Mouse (Mus musculus) limb, embryonic 15.5 days (tissue): ENCODE data around the gene Ermard. TPM values are rescaled to one million over a fixed set of nuclear protein-coding genes. Genes with fewer than 3 reads are reported as not detected.
"Not testable (repeated sequence)": the region's sequence is repeated elsewhere in the genome, so short reads cannot be mapped to it uniquely, and the experiment has no call there.

Experiments used
- ATAC-seq: fragments of 200-750 bp; cut with Nextera tagmentation; 2 replicates; pipeline ENCODE4 v1.8.0; 2017; ENCODE audit warnings: low read depth, moderate TSS enrichment; ENCODE audit not compliant: insufficient number of reproducible peaks, low FRiP score, low TSS enrichment
- H3K27ac ChIP-seq: fragments of 300-500 bp; sonication (generic); 2 replicates; pipeline ENCODE4 v1.5.1; 2015; ENCODE audit warnings: moderate library complexity, mild to moderate bottlenecking, inconsistent platforms
- H3K27me3 ChIP-seq: fragments of 300-500 bp; sonication (generic); 2 replicates; pipeline ENCODE4 v1.6.1; 2015; ENCODE audit warnings: inconsistent platforms
- H3K36me3 ChIP-seq: fragments of 300-500 bp; sonication (generic); 2 replicates; pipeline ENCODE4 v1.6.1; 2015; ENCODE audit warnings: inconsistent platforms
- H3K4me1 ChIP-seq: fragments of 300-500 bp; sonication (generic); 2 replicates; pipeline ENCODE4 v1.6.1; 2015; ENCODE audit warnings: inconsistent platforms
- H3K4me2 ChIP-seq: fragments of 300-500 bp; sonication (generic); 2 replicates; pipeline ENCODE4 v1.6.1; 2015; ENCODE audit warnings: mild to moderate bottlenecking, inconsistent platforms
- H3K4me3 ChIP-seq: fragments of 300-500 bp; sonication (generic); 2 replicates; pipeline ENCODE4 v1.5.1; 2015; ENCODE audit warnings: mild to moderate bottlenecking, inconsistent platforms
- H3K9ac ChIP-seq: fragments of 300-500 bp; sonication (generic); 2 replicates; pipeline ENCODE4 v1.6.1; 2015; ENCODE audit warnings: inconsistent platforms
- H3K9me3 ChIP-seq: fragments of 300-500 bp; sonication (generic); 2 replicates; pipeline ENCODE4 v1.6.1; 2016; ENCODE audit warnings: inconsistent platforms
- WGBS: fragments of 180-500 bp; shearing (Covaris S2); methylation state at CpG from one replicate; pipeline ENCODE4 v1.1.7; 2015; 5-methylcytosine and 5-hydroxymethylcytosine counted together
- polyA plus RNA-seq: library from polyadenylated mRNA; unstranded; fragments of >200 nt; fragmentation: Nextera tagmentation; extraction: Ambion mirVana; gene quantifications from 2 replicates; pipeline ENCODE4 v1.2.1, GENCODE M21; 2015

Gene Ermard
- polyA plus RNA-seq, 1 experiment from 2014 or later = 65.0 TPM

- not testable (repeated sequence) for H3K27me3 ChIP-seq, H3K9me3 ChIP-seq, H3K4me1 ChIP-seq, ATAC-seq, H3K9ac ChIP-seq, H3K36me3 ChIP-seq, H3K4me2 ChIP-seq, H3K27ac ChIP-seq, H3K4me3 ChIP-seq
- no CpG with 5 or more reads among the region's 4 CpGs for WGBS
Measured at GRCm38 (mm10) chr17:15031414-15031813, 9.6 kb upstream of the Ermard start.

- not testable (repeated sequence) for H3K9ac ChIP-seq, H3K36me3 ChIP-seq, H3K4me1 ChIP-seq, H3K27ac ChIP-seq, ATAC-seq, H3K27me3 ChIP-seq, H3K4me2 ChIP-seq, H3K9me3 ChIP-seq, H3K4me3 ChIP-seq
- WGBS = no CpG with 5 or more reads among the region's 3 CpGs
Measured at GRCm38 (mm10) chr17:15040455-15040854, 553 bp upstream of the Ermard start.

DNA sequence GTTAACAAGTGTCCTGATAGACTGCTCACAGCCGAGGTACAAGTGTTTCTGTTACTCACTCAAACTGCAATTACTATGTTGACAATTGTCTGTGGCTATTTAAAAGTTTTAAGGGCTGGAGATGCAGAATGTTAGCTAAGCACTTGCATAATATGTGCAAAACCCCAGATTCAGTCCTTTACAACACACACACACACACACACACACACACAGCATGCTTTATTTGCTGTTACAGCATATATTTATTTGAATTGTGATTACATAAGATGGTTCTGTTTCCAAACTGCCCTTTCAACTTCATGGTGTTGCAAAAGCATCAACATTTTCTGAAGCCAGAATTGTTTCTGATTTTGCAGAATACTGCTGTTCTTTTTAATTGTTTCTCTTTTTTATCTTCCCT, 9.3 kb downstream of the Ermard start:
- H3K9ac ChIP-seq, H3K27me3 ChIP-seq, ATAC-seq, H3K4me2 ChIP-seq, H3K4me1 ChIP-seq, H3K4me3 ChIP-seq, H3K36me3 ChIP-seq, H3K27ac ChIP-seq, H3K9me3 ChIP-seq: not testable (repeated sequence)
- WGBS = no CpG with 5 or more reads among the region's 1 CpGs

GRCm38 (mm10) chr17:15052766-15053165, 11.8 kb downstream of the Ermard start:
- 74% methylated on average over 1 of the region's 1 CpGs for WGBS
- H3K36me3 ChIP-seq = peaks cover 15% of the 10 kb centered on the region
- H3K4me2 ChIP-seq, H3K9me3 ChIP-seq, ATAC-seq, H3K27me3 ChIP-seq, H3K4me1 ChIP-seq, H3K9ac ChIP-seq, H3K4me3 ChIP-seq, H3K27ac ChIP-seq: not testable (repeated sequence)

GRCm38 (mm10) chr17:15053183-15053828, 12.3 kb downstream of the Ermard start:
- peaks cover 16% of the 10 kb centered on the region for H3K36me3 ChIP-seq
- H3K27ac ChIP-seq, H3K4me3 ChIP-seq, H3K4me1 ChIP-seq, H3K9ac ChIP-seq, ATAC-seq, H3K9me3 ChIP-seq, H3K27me3 ChIP-seq, H3K4me2 ChIP-seq: not testable (repeated sequence)
- 95% methylated on average over 6 of the region's 8 CpGs for WGBS

GRCm38 (mm10) chr17:15053829-15054200, 12.8 kb downstream of the Ermard start:
- not testable (repeated sequence) for H3K4me1 ChIP-seq, H3K27ac ChIP-seq, H3K27me3 ChIP-seq, H3K4me2 ChIP-seq, ATAC-seq, H3K9me3 ChIP-seq, H3K4me3 ChIP-seq, H3K9ac ChIP-seq
- 82% methylated on average over 12 of the region's 13 CpGs for WGBS
- H3K36me3 ChIP-seq = peaks cover 20% of the 10 kb centered on the region

- WGBS = 84% methylated on average over 4 of the region's 4 CpGs
- ATAC-seq = no peak
- Histone ChIP-seq H3K9me3 (no peaks in the 10 kb centered on the region), H3K36me3 (peaks cover 35% of the 10 kb centered on the region), H3K4me2 (no peak overlapping the region), H3K27ac (no peak overlapping the region), H3K27me3 (no peaks in the 10 kb centered on the region), H3K4me1 (no peaks in the 10 kb centered on the region), H3K4me3 (no peak overlapping the region), H3K9ac (no peak overlapping the region)
Measured at GRCm38 (mm10) chr17:15055925-15056324, 14.9 kb downstream of the Ermard start.

- Histone ChIP-seq H3K4me1 (no peaks in the 10 kb centered on the region), H3K27ac (no peak overlapping the region), H3K36me3 (peaks cover 45% of the 10 kb centered on the region), H3K9ac (no peak overlapping the region), H3K4me3 (no peak overlapping the region), H3K9me3 (no peaks in the 10 kb centered on the region), H3K4me2 (no peak overlapping the region), H3K27me3 (no peaks in the 10 kb centered on the region)
- ATAC-seq = no peak
- WGBS = 89% methylated on average over 5 of the region's 5 CpGs
Measured at GRCm38 (mm10) chr17:15058161-15058591, 17.2 kb downstream of the Ermard start.

DNA sequence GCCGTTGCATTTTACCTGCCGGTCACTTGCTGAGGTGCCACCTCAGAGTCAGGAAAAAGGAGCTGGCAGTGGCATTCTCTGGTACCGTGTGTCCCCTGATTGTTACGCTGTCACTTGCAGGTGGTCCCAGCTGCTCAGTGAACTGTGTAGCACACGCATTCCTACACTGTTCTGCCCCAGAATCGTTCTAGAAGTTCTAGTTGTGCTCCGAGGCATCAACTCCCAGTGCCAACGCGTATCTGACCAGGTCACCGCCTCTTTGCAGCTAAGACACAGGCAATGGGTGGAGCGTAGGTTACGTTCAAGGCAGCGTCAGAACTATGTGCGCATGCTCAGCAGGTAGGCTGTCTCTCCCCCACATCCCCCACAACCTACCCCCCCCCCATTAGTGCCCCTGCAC, 18.6 kb downstream of the Ermard start:
- ATAC-seq = no peak
- Histone ChIP-seq H3K27me3 (no peaks in the 10 kb centered on the region), H3K4me1 (no peaks in the 10 kb centered on the region), H3K4me2 (no peak overlapping the region), H3K27ac (no peak overlapping the region), H3K36me3 (peaks cover 58% of the 10 kb centered on the region), H3K9ac (no peak overlapping the region), H3K4me3 (no peak overlapping the region), H3K9me3 (no peaks in the 10 kb centered on the region)
- WGBS = 93% methylated on average over 14 of the region's 14 CpGs

GRCm38 (mm10) chr17:15060356-15060755, 19.3 kb downstream of the Ermard start:
- ATAC-seq = no peak
- no peaks in the 10 kb centered on the region for H3K27me3 ChIP-seq
- peaks cover 54% of the 10 kb centered on the region for H3K36me3 ChIP-seq
- WGBS = 75% methylated on average over 6 of the region's 6 CpGs
- no peak overlapping the region for H3K27ac ChIP-seq
- no peak overlapping the region for H3K9ac ChIP-seq
- no peaks in the 10 kb centered on the region for H3K9me3 ChIP-seq
- no peaks in the 10 kb centered on the region for H3K4me1 ChIP-seq
- no peak overlapping the region for H3K4me2 ChIP-seq
- H3K4me3 ChIP-seq = no peak overlapping the region

GRCm38 (mm10) chr17:15065391-15066024, 24.5 kb downstream of the Ermard start:
- Histone ChIP-seq H3K4me1 (peaks cover 14% of the 10 kb centered on the region), H3K4me3 (no peak overlapping the region), H3K9ac (no peak overlapping the region), H3K27me3 (no peaks in the 10 kb centered on the region), H3K9me3 (no peaks in the 10 kb centered on the region), H3K27ac (no peak overlapping the region; the same call in 1 of the 2 replicates), H3K36me3 (peaks cover 25% of the 10 kb centered on the region), H3K4me2 (peak overlapping the region; percentile 32; the same call in 1 of the 2 replicates)
- 39% methylated on average over 13 of the region's 13 CpGs for WGBS
- ATAC-seq = no peak

DNA sequence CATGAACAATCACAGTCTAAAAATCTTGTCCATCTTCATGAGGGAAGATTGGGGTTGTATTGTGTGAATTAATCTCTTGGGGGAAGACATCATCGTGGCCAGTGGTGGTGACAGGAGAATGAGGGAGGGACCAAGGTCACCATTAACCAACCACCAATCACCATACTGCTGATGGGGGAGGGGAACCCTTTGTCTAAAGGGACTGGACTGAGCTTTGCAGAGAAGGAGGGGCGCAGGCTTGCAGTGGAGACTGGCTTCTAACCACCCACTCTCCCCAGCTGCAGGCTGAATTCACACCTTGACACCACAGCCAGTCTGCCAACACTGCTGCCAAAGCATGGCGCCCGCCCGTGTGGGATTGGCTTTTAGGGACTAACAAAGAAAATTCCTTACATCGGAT, 25.1 kb downstream of the Ermard start:
- no peak overlapping the region for H3K9ac ChIP-seq

More for the DNA sequence above, 25.1 kb downstream of the Ermard start:
- peaks cover 14% of the 10 kb centered on the region for H3K4me1 ChIP-seq
- peaks cover 22% of the 10 kb centered on the region for H3K36me3 ChIP-seq
- 36% methylated on average over 6 of the region's 6 CpGs for WGBS
- ATAC-seq = no peak
- peak overlapping the region; percentile 32; the same call in 1 of the 2 replicates for H3K4me2 ChIP-seq
- no peak overlapping the region for H3K4me3 ChIP-seq
- H3K27me3 ChIP-seq = no peaks in the 10 kb centered on the region
- H3K9me3 ChIP-seq = no peaks in the 10 kb centered on the region
- H3K27ac ChIP-seq = peak overlapping the region; percentile 35; the same call in 1 of the 2 replicates
